Mouse (Mus musculus) megakaryocyte, adult 5-6 weeks (primary cell): ENCODE data around the gene Gm13119. TPM values are rescaled to one million over a fixed set of nuclear protein-coding genes. Genes with fewer than 3 reads are reported as not detected.
A peak's percentile ranks its signal among the peaks of the same experiment; 100 is the strongest.
"Not testable (repeated sequence)": the region's sequence is repeated elsewhere in the genome, so short reads cannot be mapped to it uniquely, and the experiment has no call there.

Experiments used
- ATAC-seq: 2 replicates; pipeline ENCODE4 v1.8.0; 2016; ENCODE audit warnings: mild to moderate bottlenecking, inconsistent platforms; ENCODE audit not compliant: poor library complexity, severe bottlenecking
- total RNA-seq, 2 experiments: library from RNA; stranded (forward) in 1 of 2; stranded (reverse) in 1 of 2; fragments of 153-499, 151-499 nt in 1 of 2; fragments of 221-1000, 200-1000 nt in 1 of 2; gene quantifications; 2 replicates each; pipeline versions ENCODE4 v1.2.3 to v1.2.4; 2015 to 2017

Gene Gm13119
- total RNA-seq (2015), result not detected in 2 replicates
- not detected in 2 replicates for total RNA-seq (2017)

DNA sequence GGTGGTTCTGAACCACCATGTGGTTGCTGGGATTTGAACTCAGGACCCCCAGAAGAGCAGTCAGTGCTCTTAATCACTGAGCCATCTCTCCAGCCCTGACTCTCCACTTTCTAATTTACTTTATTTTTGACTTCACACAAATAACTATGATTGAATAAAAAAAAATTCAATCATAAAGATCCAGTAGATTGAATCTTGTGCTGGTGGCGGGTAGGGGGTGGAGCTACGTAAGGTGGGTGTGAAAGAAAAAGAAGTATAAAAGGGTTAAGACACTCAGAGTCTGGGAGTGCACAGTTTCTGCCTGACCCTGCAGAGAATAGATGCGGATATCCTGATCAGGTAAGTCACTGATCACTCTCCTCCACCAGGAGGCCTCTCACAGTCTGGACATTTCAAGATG lies at the start of gene Gm13119:
Gene Gm13119, plus strand, starts transcription at position 301 of the 400 bp plus-strand sequence.
- not testable (repeated sequence) for ATAC-seq

DNA sequence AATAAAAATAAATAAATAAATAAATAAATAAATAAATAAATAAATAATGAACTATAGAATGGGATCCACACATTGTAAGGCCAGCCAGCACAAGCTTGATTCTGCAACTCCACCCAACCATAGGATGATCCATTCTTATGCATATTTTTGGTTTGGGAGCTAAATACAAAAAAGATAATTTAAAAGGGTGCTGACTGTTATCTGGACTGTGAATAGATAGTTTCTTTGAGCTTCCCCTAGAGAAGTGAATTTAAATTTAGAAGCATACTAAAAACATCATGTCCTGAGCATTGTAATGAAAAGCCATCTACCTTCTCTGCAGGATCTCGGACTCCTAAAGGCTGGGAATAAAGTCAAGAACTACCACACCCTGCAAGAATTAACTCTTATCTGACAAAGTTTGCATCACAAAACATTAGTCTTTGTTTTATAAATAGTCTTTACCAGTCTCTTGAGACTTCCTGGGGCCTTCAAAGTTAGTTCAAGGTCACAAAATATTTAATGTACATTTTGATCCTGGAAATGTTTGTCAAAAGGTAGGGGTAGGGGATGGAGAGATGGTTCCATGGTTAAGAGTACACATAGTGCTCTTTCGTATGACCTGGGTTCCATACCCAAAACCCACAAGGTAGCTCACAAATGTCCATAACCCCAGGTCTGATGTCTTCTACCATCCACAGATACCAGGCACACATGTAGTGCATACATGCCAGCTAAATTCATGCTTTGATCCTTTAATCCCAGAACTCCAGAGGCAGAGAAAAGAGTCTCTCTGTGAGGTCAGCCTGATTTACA lies 44.9 kb upstream of the Gm13119 start:
- ATAC-seq, result not testable (repeated sequence)

DNA sequence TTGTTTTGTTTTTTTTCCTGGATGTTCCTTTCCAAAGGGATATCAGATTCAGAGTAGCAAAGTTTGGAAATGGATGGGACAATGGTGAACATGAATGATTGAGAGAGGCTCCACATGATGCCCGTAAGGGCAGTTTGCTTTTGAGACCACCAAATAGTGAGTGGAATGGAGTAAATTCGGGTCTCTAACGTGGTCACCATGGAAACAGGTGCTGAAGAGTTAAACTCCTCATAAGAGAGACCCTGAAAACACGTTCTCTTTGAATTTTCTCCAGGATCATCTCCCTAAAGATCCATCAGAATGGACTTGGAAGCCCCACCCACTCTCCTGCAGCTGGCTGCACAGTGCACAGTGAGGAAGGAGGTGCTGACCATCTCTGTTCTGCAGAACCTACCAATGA lies 27.8 kb upstream of the Gm13119 start, which contains the start of gene Gm13128:
Gene Gm13128, plus strand, starts transcription at position 301 of the 400 bp plus-strand sequence.
- ATAC-seq, result not testable (repeated sequence)

DNA sequence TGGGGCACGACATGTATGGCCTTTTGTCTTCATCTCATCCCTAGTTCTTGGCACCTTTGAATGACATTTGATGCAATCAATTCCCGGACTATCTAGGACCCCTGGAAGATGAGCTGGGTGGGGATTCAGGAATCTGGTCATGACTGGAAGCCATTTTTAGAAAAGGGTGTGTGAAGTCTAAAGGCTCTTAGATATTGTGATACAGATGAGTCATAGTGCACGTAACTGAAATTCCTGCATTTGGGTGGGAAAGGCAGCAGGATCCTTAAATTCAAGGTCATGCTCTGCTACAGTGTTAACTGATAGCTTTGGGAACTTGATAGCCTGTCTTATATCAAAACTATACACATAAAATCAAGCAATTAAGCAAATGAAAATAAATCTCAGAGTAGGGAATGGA lies 21.9 kb upstream of the Gm13119 start:
- ATAC-seq, result not testable (repeated sequence)

DNA sequence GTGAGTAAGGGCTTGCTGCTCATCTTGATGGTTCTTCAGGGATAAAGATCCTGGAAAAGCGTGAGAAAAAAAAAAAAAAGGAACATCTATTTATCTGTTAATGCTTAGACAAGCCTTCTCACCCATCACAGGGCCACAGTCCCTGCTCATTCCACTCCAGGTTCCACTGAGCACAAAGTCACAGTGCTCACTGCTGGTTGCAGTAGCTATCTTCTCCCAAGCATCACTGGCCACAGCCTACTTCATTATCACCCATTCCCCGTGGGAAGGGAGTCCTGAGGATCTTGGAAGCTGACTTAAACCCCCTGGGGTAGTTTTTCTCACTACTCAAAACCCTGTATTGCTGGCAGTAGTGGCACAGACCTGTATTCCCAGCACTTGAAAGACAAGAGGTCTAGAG lies 20.2 kb downstream of the Gm13119 start, which contains the start of gene Pramef20:
Gene Pramef20, minus strand, starts transcription at position 23 of the 400 bp plus-strand sequence.
- ATAC-seq, result no peak

DNA sequence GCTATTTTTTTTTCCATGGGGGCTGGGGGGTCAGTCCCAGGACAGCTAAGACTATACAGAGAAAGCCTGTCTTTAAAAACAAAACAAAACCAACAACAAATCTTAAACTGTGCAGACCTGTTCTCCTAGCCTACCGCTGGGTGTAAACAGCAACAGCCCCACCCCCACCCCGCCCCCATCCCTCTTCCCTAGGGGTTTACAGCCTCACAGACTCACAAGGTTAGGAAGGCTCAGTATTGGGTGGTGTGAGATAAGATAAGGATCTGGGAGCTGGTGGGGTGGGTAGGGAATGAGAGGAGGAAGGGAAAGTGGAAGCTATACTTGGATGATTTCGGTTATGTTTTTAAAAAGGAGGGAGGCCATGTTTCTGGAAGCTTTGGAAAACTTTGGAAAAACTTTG lies 38.6 kb downstream of the Gm13119 start:
- ATAC-seq, result no peak

DNA sequence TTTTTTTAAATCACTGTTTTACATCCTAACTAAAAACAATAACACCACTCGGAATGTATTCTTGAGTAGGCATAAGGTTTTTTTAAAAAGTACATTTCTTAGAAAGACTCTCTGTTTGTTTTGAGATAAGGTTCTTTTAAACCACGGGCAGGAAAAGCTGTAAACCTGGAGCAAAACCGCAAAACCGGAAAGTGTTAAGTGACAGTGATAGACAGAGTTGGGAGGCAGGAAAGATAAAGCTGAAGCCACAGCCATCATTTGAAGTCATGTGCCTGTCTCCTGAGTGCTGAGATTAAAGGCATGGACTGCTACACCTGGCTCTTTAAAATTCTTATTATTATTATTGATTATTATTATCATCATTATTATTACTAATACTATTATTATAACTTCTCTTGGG lies 45.0 kb downstream of the Gm13119 start:
- ATAC-seq, result no peak

DNA sequence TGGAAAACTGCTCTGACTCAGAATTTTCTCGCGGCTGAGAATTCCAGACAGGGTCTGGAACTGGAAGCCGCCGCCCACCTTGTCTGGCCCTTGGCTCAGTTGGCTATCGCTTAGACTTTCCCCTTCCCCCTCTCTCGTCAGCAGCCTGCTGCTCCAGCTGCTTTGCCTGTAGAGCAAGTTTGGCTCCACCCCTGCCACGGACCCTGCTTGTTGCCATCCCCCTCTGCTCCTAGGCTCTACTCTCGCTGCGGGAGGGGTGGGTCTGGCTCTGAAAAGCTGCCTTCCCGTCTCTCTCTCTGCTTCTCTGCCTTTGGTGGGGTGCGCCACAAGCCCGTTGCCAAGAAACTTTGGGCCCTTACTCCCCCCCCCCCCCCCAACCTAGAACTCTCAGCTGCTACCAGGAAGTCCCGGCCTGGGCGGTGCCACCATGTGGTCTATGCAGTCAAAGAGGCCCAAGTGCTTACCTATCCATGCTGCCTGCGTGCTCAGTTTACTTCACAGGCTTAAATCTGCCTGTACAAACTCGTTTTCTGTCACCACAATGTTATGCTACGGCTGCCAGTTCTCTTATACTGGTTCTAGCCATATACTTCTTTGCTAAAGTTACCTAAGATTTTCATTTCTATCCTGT lies 46.8 kb downstream of the Gm13119 start:
- peak; percentile 38; the same call in 1 of the 2 replicates for ATAC-seq

DNA sequence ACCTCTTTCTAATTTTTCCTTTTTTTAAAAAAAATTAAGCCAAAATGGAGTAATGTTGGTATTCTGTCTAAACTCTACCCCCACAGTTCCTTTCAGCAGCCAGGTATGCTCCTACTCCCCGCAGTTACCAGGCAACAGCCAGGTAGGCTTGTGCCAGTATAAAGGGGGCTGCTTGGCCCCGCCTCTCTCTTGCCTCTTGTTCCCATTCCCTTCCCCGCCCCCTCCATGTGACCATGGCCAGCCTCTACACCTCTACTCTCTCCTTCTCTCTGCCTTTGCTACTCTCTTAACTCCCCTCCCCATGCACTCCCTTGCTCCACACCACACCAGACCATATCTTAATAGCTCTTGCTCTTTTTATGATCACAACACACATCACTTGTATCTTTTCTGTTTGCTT lies 48.5 kb downstream of the Gm13119 start:
- no peak for ATAC-seq

DNA sequence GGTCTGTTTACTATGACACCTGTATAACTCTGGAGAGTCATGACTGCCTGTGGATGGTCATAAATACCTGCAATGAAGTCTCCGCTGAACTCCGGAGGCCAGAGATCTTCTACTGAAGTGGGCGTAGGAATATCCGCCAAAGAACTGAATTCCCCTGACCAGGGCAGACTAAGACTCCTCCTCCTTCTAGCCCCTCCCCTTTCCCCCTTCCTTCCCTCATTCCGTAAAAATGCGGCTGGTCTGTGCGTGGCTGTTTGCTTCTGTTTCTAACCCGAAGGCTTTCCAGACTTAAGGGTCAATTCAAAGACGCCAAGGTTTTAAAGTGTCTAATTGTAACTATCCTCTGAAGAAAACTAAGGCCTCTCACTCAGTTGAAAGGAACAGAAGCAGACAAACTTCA lies 50.5 kb downstream of the Gm13119 start, which contains the start of gene Pramef12:
Gene Pramef12, minus strand, starts transcription at position 175 of the 400 bp plus-strand sequence.
- no peak for ATAC-seq

Other genes with a start within 250 kb of the Gm13119 start
- not detected in 2 replicates for gene Oog3, start 195.3 kb upstream of the Gm13119 start, total RNA-seq (2015)
- gene Oog3, start 195.3 kb upstream of the Gm13119 start, total RNA-seq (2017), result not detected in 2 replicates
- gene Oog2, start 167.2 kb upstream of the Gm13119 start, total RNA-seq (2015), result not detected in 2 replicates
- gene Oog2, start 167.2 kb upstream of the Gm13119 start, total RNA-seq (2017), result not detected in 2 replicates
- not detected in 2 replicates for gene C87977, start 144.6 kb upstream of the Gm13119 start, total RNA-seq (2015)
- gene C87977, start 144.6 kb upstream of the Gm13119 start, total RNA-seq (2017), result not detected in 2 replicates
- gene Pramel5, start 77.5 kb upstream of the Gm13119 start, total RNA-seq (2015), result not detected in 2 replicates
- gene Pramel5, start 77.5 kb upstream of the Gm13119 start, total RNA-seq (2017), result not detected in 2 replicates
- gene Gm13128, start 27.7 kb upstream of the Gm13119 start, total RNA-seq (2015), result not detected in 2 replicates
- gene Gm13128, start 27.7 kb upstream of the Gm13119 start, total RNA-seq (2017), result not detected in 2 replicates
- not detected in 2 replicates for gene Pramef20, start 20.0 kb downstream of the Gm13119 start, total RNA-seq (2015)
- not detected in 2 replicates for gene Pramef20, start 20.0 kb downstream of the Gm13119 start, total RNA-seq (2017)
- not detected in 2 replicates for gene Pramef12, start 50.5 kb downstream of the Gm13119 start, total RNA-seq (2015)
- not detected in 2 replicates for gene Pramef12, start 50.5 kb downstream of the Gm13119 start, total RNA-seq (2017)
- gene 1700012P22Rik, start 80.8 kb downstream of the Gm13119 start, total RNA-seq (2015), result not detected in 2 replicates
- gene 1700012P22Rik, start 80.8 kb downstream of the Gm13119 start, total RNA-seq (2017), result not detected in 2 replicates
- not detected in 2 replicates for gene Gm9944, start 95.4 kb downstream of the Gm13119 start, total RNA-seq (2015)
- not detected in 2 replicates for gene Gm9944, start 95.4 kb downstream of the Gm13119 start, total RNA-seq (2017)
- gene Aadacl3, start 105.8 kb downstream of the Gm13119 start, total RNA-seq (2015), result not detected in 2 replicates
- gene Aadacl3, start 105.8 kb downstream of the Gm13119 start, total RNA-seq (2017), result not detected in 2 replicates
- not detected in 2 replicates for gene 9430007A20Rik, start 161.9 kb downstream of the Gm13119 start, total RNA-seq (2015)
- gene 9430007A20Rik, start 161.9 kb downstream of the Gm13119 start, total RNA-seq (2017), result not detected in 2 replicates
- not detected in 2 replicates for gene Gm13124, start 207.2 kb downstream of the Gm13119 start, total RNA-seq (2015)
- not detected in 2 replicates for gene Gm13124, start 207.2 kb downstream of the Gm13119 start, total RNA-seq (2017)